Mouse (Mus musculus) lung, adult 2 months (tissue): ENCODE data around the gene Lyg2.

Experiments used
- CTCF ChIP-seq: fragments of 200-500 bp; IDR thresholded peaks from 2 replicates; pipeline ENCODE4 v1.5.1; 2011; ENCODE audit warnings: mild to moderate bottlenecking, low read length, control low read depth; ENCODE audit not compliant: insufficient read depth
- POLR2A ChIP-seq: fragments of 200-500 bp; IDR thresholded peaks from 2 replicates; pipeline ENCODE4 v1.6.1; 2011; ENCODE audit warnings: low read depth, mild to moderate bottlenecking, control low read depth, low read length, borderline replicate concordance; ENCODE audit errors: extremely low read depth

GRCm38 (mm10) chr1:37891400-37891799 lies 24.9 kb downstream of the Lyg2 start:
- TF ChIP-seq CTCF = no peak
- no peak for TF ChIP-seq POLR2A
